Mouse (Mus musculus) adrenal gland, adult 10 weeks (tissue): Measurements from ENCODE around the gene Olfr582. TPM values are rescaled to one million over a fixed set of nuclear protein-coding genes. Genes with fewer than 3 reads are reported as not detected.

Experiments
- polyA plus RNA-seq: library from polyadenylated mRNA; stranded (reverse); fragments of 350-450 nt; fragmentation: Illumina TruSeq; extraction: RNeasy Lipid Tissue Mini Kit (QIAGEN cat#74804); gene quantifications from one replicate; pipeline ENCODE4 v1.2.3, GENCODE M21; 2014; ENCODE audit warnings: low read depth, low replicate concordance

The Olfr582 gene
- not detected for polyA plus RNA-seq

GRCm38 (mm10) chr7:103037724-103038123, at the start of gene Olfr582:
TSS of gene Olfr582 (plus strand) at chr7:103038024.

DNA sequence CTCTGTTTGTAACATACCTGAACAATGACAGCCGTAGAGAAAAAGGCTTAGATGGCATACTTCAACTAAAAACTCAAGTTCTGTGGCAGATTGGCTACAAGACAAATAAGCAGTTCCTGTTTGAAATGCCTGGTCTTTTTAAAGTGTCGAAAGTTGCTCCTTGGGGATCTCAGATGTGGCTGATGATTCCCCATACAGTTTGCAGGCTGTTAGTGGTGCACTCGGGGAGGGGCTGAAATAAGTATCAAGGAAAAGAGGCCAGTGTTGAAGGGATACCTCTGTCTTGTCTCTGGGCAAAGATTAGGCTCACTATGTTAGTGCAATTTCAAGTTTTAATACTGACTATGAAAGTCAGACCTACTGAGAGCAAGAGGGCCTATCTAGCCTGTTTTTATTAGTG, 48.6 kb upstream of the Olfr582 start, which contains the start of gene Olfr578:
Gene Olfr578, minus strand, starts transcription at position 101 of the 400 bp plus-strand sequence.

GRCm38 (mm10) chr7:103051000-103051399, 13.2 kb downstream of the Olfr582 start, which contains the start of gene Olfr583:
TSS of gene Olfr583 (plus strand) at chr7:103051300.

GRCm38 (mm10) chr7:103081585-103081984, 43.8 kb downstream of the Olfr582 start, which contains the start of gene Olfr584:
TSS of gene Olfr584 (plus strand) at chr7:103081885.

Other genes with a start within 250 kb of the Olfr582 start
- gene Olfr564, start 234.5 kb upstream of the Olfr582 start, polyA plus RNA-seq, result not detected
- not detected for gene Olfr566, start 179.3 kb upstream of the Olfr582 start, polyA plus RNA-seq
- not detected for gene Olfr568, start 160.9 kb upstream of the Olfr582 start, polyA plus RNA-seq
- not detected for gene Olfr569, start 147.1 kb upstream of the Olfr582 start, polyA plus RNA-seq
- not detected for gene Olfr570, start 143.4 kb upstream of the Olfr582 start, polyA plus RNA-seq
- not detected for gene Olfr571, start 120.5 kb upstream of the Olfr582 start, polyA plus RNA-seq
- gene Olfr572, start 113.6 kb upstream of the Olfr582 start, polyA plus RNA-seq, result not detected
- not detected for gene Olfr573-ps1, start 95.4 kb upstream of the Olfr582 start, polyA plus RNA-seq
- gene Olfr574, start 89.6 kb upstream of the Olfr582 start, polyA plus RNA-seq, result not detected
- gene Olfr575, start 79.2 kb upstream of the Olfr582 start, polyA plus RNA-seq, result not detected
- not detected for gene Olfr576, start 75.4 kb upstream of the Olfr582 start, polyA plus RNA-seq
- not detected for gene Olfr577, start 62.1 kb upstream of the Olfr582 start, polyA plus RNA-seq
- gene Olfr578, start 48.7 kb upstream of the Olfr582 start, polyA plus RNA-seq, result not detected
- not detected for gene Olfr583, start 13.3 kb downstream of the Olfr582 start, polyA plus RNA-seq
- gene Olfr584, start 43.9 kb downstream of the Olfr582 start, polyA plus RNA-seq, result not detected
- gene Olfr585, start 59.7 kb downstream of the Olfr582 start, polyA plus RNA-seq, result not detected
- gene Olfr586, start 87.6 kb downstream of the Olfr582 start, polyA plus RNA-seq, result not detected
- gene Olfr588-ps1, start 102.9 kb downstream of the Olfr582 start, polyA plus RNA-seq, result not detected
- gene Olfr589, start 118.3 kb downstream of the Olfr582 start, polyA plus RNA-seq, result not detected
- gene Olfr591, start 140.3 kb downstream of the Olfr582 start, polyA plus RNA-seq, result not detected
- gene Olfr592, start 146.8 kb downstream of the Olfr582 start, polyA plus RNA-seq, result not detected
- not detected for gene Olfr593, start 173.8 kb downstream of the Olfr582 start, polyA plus RNA-seq
- gene Olfr594, start 179.0 kb downstream of the Olfr582 start, polyA plus RNA-seq, result not detected
- not detected for gene Usp17ld, start 214.5 kb downstream of the Olfr582 start, polyA plus RNA-seq